Mouse (Mus musculus) heart, embryonic 11.5 days (tissue): ENCODE results near the gene Pfdn6. TPM values are rescaled to one million over a fixed set of nuclear protein-coding genes. Genes with fewer than 3 reads are reported as not detected.

Experiments used
- ATAC-seq: fragments of 200-750 bp; cut with Nextera tagmentation; replicated peaks from 2 replicates; pipeline ENCODE4 v1.8.0; 2017; ENCODE audit warnings: moderate library complexity; ENCODE audit not compliant: insufficient number of reproducible peaks, low FRiP score, low TSS enrichment
- H3K27ac ChIP-seq: fragments of 300-500 bp; sonication (generic); 2 replicates; pipeline ENCODE4 v1.5.1; 2014; ENCODE audit warnings: mild to moderate bottlenecking, low read depth, low read length
- H3K27me3 ChIP-seq: fragments of 300-500 bp; sonication (generic); 2 replicates; pipeline ENCODE4 v1.6.1; 2014; ENCODE audit warnings: mild to moderate bottlenecking, low read length, mixed read lengths; ENCODE audit not compliant: control insufficient read depth, insufficient read depth
- H3K36me3 ChIP-seq: fragments of 300-500 bp; sonication (generic); 2 replicates; pipeline ENCODE4 v1.6.1; 2014; ENCODE audit warnings: mild to moderate bottlenecking, low read length, moderate library complexity, mixed read lengths; ENCODE audit not compliant: control insufficient read depth, insufficient read depth
- H3K4me1 ChIP-seq: fragments of 300-500 bp; sonication (generic); 2 replicates; pipeline ENCODE4 v1.6.1; 2014; ENCODE audit warnings: low read length; ENCODE audit not compliant: control insufficient read depth, insufficient read depth
- H3K4me2 ChIP-seq: fragments of 300-500 bp; sonication (generic); 2 replicates; pipeline ENCODE4 v1.6.1; 2014; ENCODE audit warnings: mild to moderate bottlenecking, moderate library complexity
- H3K4me3 ChIP-seq: fragments of 300-500 bp; sonication (generic); 2 replicates; pipeline ENCODE4 v1.5.1; 2014; ENCODE audit warnings: low read depth, low read length
- H3K9ac ChIP-seq: fragments of 300-500 bp; sonication (generic); 2 replicates; pipeline ENCODE4 v1.6.1; 2014; ENCODE audit warnings: mild to moderate bottlenecking, low read depth, low read length, moderate library complexity
- H3K9me3 ChIP-seq: fragments of 300-500 bp; sonication (generic); replicated peaks from 2 replicates; pipeline ENCODE4 v1.6.1; 2016; ENCODE audit warnings: low read length; ENCODE audit not compliant: control insufficient read depth
- WGBS: fragments of 180-500 bp; shearing (Covaris S2); extraction: QIAGEN DNeasy Blood & Tissue Kit; methylation state at CpG from one replicate; pipeline ENCODE4 v1.1.7; 2014; ENCODE audit not compliant: insufficient replicate concordance; 5-methylcytosine and 5-hydroxymethylcytosine counted together
- polyA plus RNA-seq: library from polyadenylated mRNA; unstranded; fragments of >200 nt; fragmentation: Nextera tagmentation; extraction: Ambion mirVana; gene quantifications from 2 replicates; pipeline ENCODE4 v1.2.1, GENCODE M21; 2014

Pfdn6 gene
- polyA plus RNA-seq, 1 experiment from 2014 or later = 151 TPM

- Histone ChIP-seq H3K27me3 (no peaks in the 10 kb centered on the region), H3K4me2 (no peak overlapping the region), H3K9me3 (no peaks in the 10 kb centered on the region), H3K27ac (no peak overlapping the region), H3K4me3 (no peak overlapping the region), H3K9ac (no peak overlapping the region; the same call in 1 of the 2 replicates), H3K4me1 (peaks cover 15% of the 10 kb centered on the region), H3K36me3 (peaks cover 21% of the 10 kb centered on the region)
- ATAC-seq = no peak
- WGBS = 87% methylated on average over 11 of the region's 11 CpGs
Observed at GRCm38 (mm10) chr17:33931947-33932346, 8.2 kb downstream of the Pfdn6 start.

GRCm38 (mm10) chr17:33931159-33931866 is 8.8 kb downstream of the Pfdn6 start:
- Histone ChIP-seq H3K27ac (no peak overlapping the region), H3K4me2 (peak overlapping the region; percentile 98), H3K4me3 (peak overlapping the region; percentile 94), H3K27me3 (no peaks in the 10 kb centered on the region), H3K4me1 (peaks cover 15% of the 10 kb centered on the region), H3K9ac (peak overlapping the region; percentile 91), H3K9me3 (no peaks in the 10 kb centered on the region), H3K36me3 (peaks cover 20% of the 10 kb centered on the region)
- 36% methylated on average over 18 of the region's 18 CpGs for WGBS
- no peak for ATAC-seq

GRCm38 (mm10) chr17:33930280-33931158 is 9.6 kb downstream of the Pfdn6 start:
- Histone ChIP-seq H3K27ac (peak overlapping the region; percentile 98), H3K36me3 (peaks cover 16% of the 10 kb centered on the region), H3K4me1 (peaks cover 15% of the 10 kb centered on the region), H3K27me3 (no peaks in the 10 kb centered on the region), H3K4me2 (peak overlapping the region; percentile 98), H3K9ac (peak overlapping the region; percentile 91), H3K9me3 (no peaks in the 10 kb centered on the region), H3K4me3 (peak overlapping the region; percentile 94)
- no peak for ATAC-seq
- WGBS = under 1% methylated on average over 44 of the region's 45 CpGs

- under 1% methylated on average over 73 of the region's 80 CpGs for WGBS
- peak; percentile 66 for ATAC-seq
- H3K27me3 ChIP-seq = no peaks in the 10 kb centered on the region
- peak within 1 kb of the TSS; percentile 98 for H3K4me2 ChIP-seq
- H3K4me3 ChIP-seq = peak within 1 kb of the TSS; percentile 94
- no peaks in the 10 kb centered on the region for H3K9me3 ChIP-seq
- peaks cover 15% of the 10 kb centered on the region for H3K4me1 ChIP-seq
- peak within 1 kb of the TSS; percentile 91 for H3K9ac ChIP-seq
- H3K27ac ChIP-seq = peak within 1 kb of the TSS; percentile 98
- peaks cover 14% of the 10 kb centered on the region for H3K36me3 ChIP-seq
Observed at GRCm38 (mm10) chr17:33929371-33930279, 10.5 kb downstream of the Pfdn6 start, which contains the start of gene Rgl2. Rgl2 (plus strand) TSS chr17:33929543.

GRCm38 (mm10) chr17:33928251-33928947 is 11.7 kb downstream of the Pfdn6 start:
- WGBS = 58% methylated on average over 21 of the region's 21 CpGs
- Histone ChIP-seq H3K4me3 (peak overlapping the region; percentile 94), H3K27ac (no peak overlapping the region), H3K27me3 (no peaks in the 10 kb centered on the region), H3K4me1 (peaks cover 15% of the 10 kb centered on the region), H3K36me3 (peaks cover 7% of the 10 kb centered on the region; the same call in 1 of the 2 replicates), H3K9me3 (no peaks in the 10 kb centered on the region), H3K9ac (peak overlapping the region; percentile 91), H3K4me2 (peak overlapping the region; percentile 98)
- no peak for ATAC-seq

- Histone ChIP-seq H3K9me3 (no peaks in the 10 kb centered on the region), H3K27me3 (no peaks in the 10 kb centered on the region), H3K36me3 (no peaks in the 10 kb centered on the region; the same call in 1 of the 2 replicates), H3K4me1 (peaks cover 13% of the 10 kb centered on the region), H3K4me2 (no peak overlapping the region), H3K4me3 (no peak overlapping the region), H3K27ac (no peak overlapping the region), H3K9ac (no peak overlapping the region)
- ATAC-seq = no peak
- WGBS = 78% methylated on average over 17 of the region's 17 CpGs
Observed at GRCm38 (mm10) chr17:33926207-33926932, 13.8 kb downstream of the Pfdn6 start.

- Histone ChIP-seq H3K4me3 (no peak overlapping the region), H3K9ac (no peak overlapping the region), H3K27me3 (no peaks in the 10 kb centered on the region), H3K27ac (no peak overlapping the region), H3K36me3 (no peaks in the 10 kb centered on the region; the same call in 1 of the 2 replicates), H3K9me3 (no peaks in the 10 kb centered on the region), H3K4me2 (no peak overlapping the region), H3K4me1 (peaks cover 9% of the 10 kb centered on the region)
- WGBS = 80% methylated on average over 21 of the region's 21 CpGs
- ATAC-seq = no peak
Observed at GRCm38 (mm10) chr17:33925406-33926116, 14.6 kb downstream of the Pfdn6 start.
